Comparison of ENCODE assay signal across 8 mouse cellular contexts in genomic region chr9:62536655-62537631, GRCm38 (mm10). TPM values are rescaled to one million over a fixed set of nuclear protein-coding genes. Genes with fewer than 3 reads are reported as not detected.
A peak's percentile ranks its signal among the peaks of the same experiment; 100 is the strongest.
DNase-seq lines count a peak whose midpoint lies in the region; ATAC-seq and TF ChIP-seq lines count a peak whose summit lies in the region.

Gene Coro2b (minus strand): TSS chr9:62537044.

- CTCF ChIA-PET in Patski (lab: Charles Lee): interaction anchor here (1.2 kb wide), 1 partner anchor 68 kb away, joined by 3 read pairs; no protein-coding TSS in a partner anchor

- peak within 1 kb of the TSS; percentile 96 for H3K27ac ChIP-seq in hindbrain, embryonic 10.5 days
- H3K27ac ChIP-seq in lung, embryonic 16.5 days (ENCODE audit: low read length): peak within 1 kb of the TSS; percentile 93

- POLR2A ChIA-PET in Patski (lab: Charles Lee): no interaction called here

- peaks cover 15% of the 10 kb centered on the region for H3K27me3 ChIP-seq in Patski
- H3K27me3 ChIP-seq in hindbrain, embryonic 10.5 days (ENCODE audit: insufficient read depth, poor library complexity, severe bottlenecking): peaks cover 47% of the 10 kb centered on the region
- no peaks in the 10 kb centered on the region for H3K27me3 ChIP-seq in lung, embryonic 16.5 days (ENCODE audit: control insufficient read depth, insufficient read depth, low read depth, low read length)

- H3K4me1 ChIP-seq in hindbrain, embryonic 10.5 days (replicated peaks): peaks cover 85% of the 10 kb centered on the region
- H3K4me1 ChIP-seq in lung, embryonic 16.5 days (replicated peaks; ENCODE audit: control insufficient read depth, insufficient read depth, low read length): peaks cover 45% of the 10 kb centered on the region

- H3K36me3 ChIP-seq in hindbrain, embryonic 10.5 days: no peaks in the 10 kb centered on the region
- no peaks in the 10 kb centered on the region for H3K36me3 ChIP-seq in lung, embryonic 16.5 days (ENCODE audit: control insufficient read depth, insufficient read depth, low read length)

- ATAC-seq in Patski: peak; percentile 23
- peak; percentile 69 for ATAC-seq in lung, embryonic 16.5 days (ENCODE audit: low read depth)
- no peak for ATAC-seq in erythroblast, adult 5-6 weeks (replicated peaks; ENCODE audit: low FRiP score, poor library complexity, severe bottlenecking)

- H3K4me2 ChIP-seq in lung, embryonic 16.5 days (ENCODE audit: low read depth, low read length): peak within 1 kb of the TSS; percentile 88

- peak within 1 kb of the TSS; percentile 88 for H3K9ac ChIP-seq in lung, embryonic 16.5 days (ENCODE audit: low read length)

- H3K4me3 ChIP-seq in hindbrain, embryonic 10.5 days: peak within 1 kb of the TSS; percentile 75
- H3K4me3 ChIP-seq in lung, embryonic 16.5 days (ENCODE audit: low read length): peak within 1 kb of the TSS; percentile 78

- TF ChIP-seq CTCF in Patski (IDR thresholded peaks at IDR 0.05): no peak

- DNase-seq in Patski (ENCODE audit: low read depth, low spot score): no peak
- peak; percentile 78 for DNase-seq in cerebellum, adult 8-10 months
- peak in 1 of 2 experiments; percentile 70 for DNase-seq in frontal cortex, adult 2 months (ENCODE audit: extremely low spot score in 1 of 2, low spot score in 1 of 2)
- peak; percentile 74 for DNase-seq in hindbrain, embryonic 10.5 days (ENCODE audit: low spot score)
- DNase-seq in layer of hippocampus, adult 9-11 months: peak; percentile 74
- DNase-seq in right cerebral cortex, postnatal 14 days: peak; percentile 68

- 1% methylated on average over 73 of the region's 74 CpGs for WGBS in hindbrain, embryonic 10.5 days
- 2% methylated on average over 60 of the region's 74 CpGs for whole genome bisulfite sequencing in lung, embryonic 16.5 days

- in situ Hi-C loops in Patski (cut with MboI; ENCODE audit: low pct_unique_long_range_greater_than_20kb): no loop called here

- H3K9me3 ChIP-seq in hindbrain, embryonic 10.5 days: no peaks in the 10 kb centered on the region
- no peaks in the 10 kb centered on the region for H3K9me3 ChIP-seq in lung, embryonic 16.5 days (ENCODE audit: control insufficient read depth, low read length)

RNA-seq across cellular contexts. Expression of gene Coro2b, which starts in this region (rescaled TPM):
- 2.0 TPM for polyA plus RNA-seq in Patski (2021)
- 97.7 and 104 TPM in 2 replicates for polyA plus RNA-seq in frontal cortex, adult 2 months (2012; rRNA removed)
- 17.5 and 30.7 TPM in 2 replicates for polyA plus RNA-seq in hindbrain, embryonic 10.5 days (2016; fragmentation: Nextera tagmentation; extraction: Ambion mirVana)
- 21.6 and 24.6 TPM in 2 replicates for polyA plus RNA-seq in lung, embryonic 16.5 days (2015; fragmentation: Nextera tagmentation; extraction: Ambion mirVana)
- 0.38 and 0.63 TPM in 2 replicates for total RNA-seq in erythroblast, adult 5-6 weeks (2015; ENCODE audit: low replicate concordance)
- not detected in 2 replicates for total RNA-seq in erythroblast, adult 5-6 weeks (2017; ENCODE audit: low replicate concordance)
